Mouse (Mus musculus) G1E (cell line): ENCODE results near the gene Lrrc57. TPM values are rescaled to one million over a fixed set of nuclear protein-coding genes. Genes with fewer than 3 reads are reported as not detected.

Experiments
- ATAC-seq: 2 replicates; pipeline ENCODE4 v1.8.0; 2016; ENCODE audit warnings: mild to moderate bottlenecking; ENCODE audit not compliant: insufficient number of reproducible peaks, poor library complexity, low FRiP score, severe bottlenecking; ENCODE audit errors: extremely low read depth
- DNase-seq: peaks from one replicate; pipeline ENCODE4 v3.0.0; 2012; ENCODE audit warnings: low spot score
- H3K27me3 ChIP-seq: 2 replicates; pipeline ENCODE4 v1.6.1; 2012; ENCODE audit warnings: mild to moderate bottlenecking, low read length, inconsistent platforms; ENCODE audit not compliant: insufficient read depth
- H3K36me3 ChIP-seq: replicated peaks from 2 replicates; pipeline ENCODE3; 2012; ENCODE audit warnings: mild to moderate bottlenecking, inconsistent platforms
- H3K4me1 ChIP-seq: 2 replicates; pipeline ENCODE4 v1.6.1; 2012; ENCODE audit warnings: low read depth, low read length, inconsistent platforms, mixed read lengths; ENCODE audit not compliant: insufficient read depth
- H3K4me3 ChIP-seq: 2 replicates; pipeline ENCODE4 v1.5.1; 2012; ENCODE audit warnings: low read depth, mild to moderate bottlenecking, inconsistent platforms, low read length, moderate library complexity, mixed read lengths
- H3K9me3 ChIP-seq: replicated peaks from 2 replicates; pipeline ENCODE4 v1.6.1; 2012; ENCODE audit warnings: inconsistent platforms
- CTCF ChIP-seq: IDR thresholded peaks from 2 replicates; pipeline ENCODE4 v1.5.1; 2012; ENCODE audit warnings: low read depth, low read length, inconsistent platforms, mixed read lengths
- GATA1 ChIP-seq: IDR thresholded peaks from 2 replicates; pipeline ENCODE4 v1.6.1; 2012; ENCODE audit warnings: borderline replicate concordance, low read length, inconsistent platforms, mixed read lengths
- GATA2 ChIP-seq: IDR thresholded peaks from 2 replicates; pipeline ENCODE4 v1.6.1; 2012; ENCODE audit warnings: low read depth, low read length, inconsistent platforms, borderline replicate concordance
- POLR2AphosphoS5 ChIP-seq: IDR thresholded peaks from 2 replicates; pipeline ENCODE4 v1.6.1; 2012; ENCODE audit warnings: low read depth, low read length, inconsistent platforms; ENCODE audit not compliant: insufficient replicate concordance
- TAL1 ChIP-seq: conservative IDR thresholded peaks from 2 replicates; pipeline ENCODE4 v1.6.1; 2012; ENCODE audit warnings: low read depth, low read length, inconsistent platforms, mixed read lengths
- polyA plus RNA-seq: library from polyadenylated mRNA; stranded (reverse); fragments of >175 nt; gene quantifications from 2 replicates; pipeline ENCODE4 v1.2.3, GENCODE M21; 2012
- total RNA-seq, 2 experiments: library from RNA; stranded (forward) in 1 of 2; stranded (reverse) in 1 of 2; fragments of 200-1000 nt in 1 of 2; fragments of >200 nt in 1 of 2; fragmentation: Nextera tagmentation in 1 of 2; gene quantifications; 2 replicates each; pipeline ENCODE4 v1.2.3; 2014 to 2017

The Lrrc57 gene
- total and polyA plus RNA-seq, 3 experiments = 3.0 to 35.8 (median 27.8) TPM

GRCm38 (mm10) chr2:120606021-120606690, 3.2 kb downstream of the Lrrc57 start:
- no peak for ATAC-seq
- peaks cover 50% of the 10 kb centered on the region for H3K36me3 ChIP-seq
- peaks cover 23% of the 10 kb centered on the region for H3K4me1 ChIP-seq
- H3K4me3 ChIP-seq = no peak overlapping the region
- DNase-seq = no peak
- no peaks in the 10 kb centered on the region for H3K9me3 ChIP-seq
- TF ChIP-seq CTCF = peak; percentile 11; the same call in 1 of the 2 replicates
- no peak for TF ChIP-seq TAL1
- TF ChIP-seq GATA1 = no peak
- H3K27me3 ChIP-seq = no peaks in the 10 kb centered on the region

GRCm38 (mm10) chr2:120599506-120599905, 9.8 kb downstream of the Lrrc57 start:
- Histone ChIP-seq H3K27me3 (no peaks in the 10 kb centered on the region), H3K36me3 (peaks cover 84% of the 10 kb centered on the region), H3K4me1 (no peaks in the 10 kb centered on the region), H3K4me3 (no peak overlapping the region), H3K9me3 (no peaks in the 10 kb centered on the region)
- no peak for TF ChIP-seq CTCF
- no peak for TF ChIP-seq POLR2AphosphoS5
- DNase-seq = no peak
- ATAC-seq = no peak

GRCm38 (mm10) chr2:120597734-120598133, 11.6 kb downstream of the Lrrc57 start:
- Histone ChIP-seq H3K27me3 (no peaks in the 10 kb centered on the region), H3K4me1 (peaks cover 4% of the 10 kb centered on the region; the same call in 1 of the 2 replicates), H3K4me3 (no peak overlapping the region), H3K36me3 (peaks cover 82% of the 10 kb centered on the region), H3K9me3 (no peaks in the 10 kb centered on the region)
- ATAC-seq (no peak), DNase-seq (no peak)
- TF ChIP-seq GATA1 (no peak), TAL1 (no peak), GATA2 (no peak), CTCF (no peak), POLR2AphosphoS5 (no peak)

- Histone ChIP-seq H3K27me3 (no peaks in the 10 kb centered on the region), H3K4me3 (no peak overlapping the region), H3K36me3 (peaks cover 81% of the 10 kb centered on the region), H3K4me1 (peaks cover 4% of the 10 kb centered on the region; the same call in 1 of the 2 replicates), H3K9me3 (no peaks in the 10 kb centered on the region)
- no peak for DNase-seq
- no peak for ATAC-seq
- no peak for TF ChIP-seq GATA2
- no peak for TF ChIP-seq GATA1
- TF ChIP-seq TAL1 = no peak
- TF ChIP-seq CTCF = no peak
- TF ChIP-seq POLR2AphosphoS5 = no peak
These were observed 17.1 kb downstream of the Lrrc57 start for GRCm38 (mm10) chr2:120592227-120592626.

GRCm38 (mm10) chr2:120589759-120590158, 19.6 kb downstream of the Lrrc57 start:
- Histone ChIP-seq H3K4me3 (no peak overlapping the region), H3K27me3 (no peaks in the 10 kb centered on the region), H3K9me3 (no peaks in the 10 kb centered on the region), H3K4me1 (peaks cover 4% of the 10 kb centered on the region; the same call in 1 of the 2 replicates), H3K36me3 (peaks cover 81% of the 10 kb centered on the region)
- no peak for ATAC-seq
- TF ChIP-seq TAL1 = no peak
- TF ChIP-seq POLR2AphosphoS5 = no peak
- no peak for TF ChIP-seq GATA2
- no peak for TF ChIP-seq GATA1
- TF ChIP-seq CTCF = no peak
- no peak for DNase-seq

- Histone ChIP-seq H3K27me3 (no peaks in the 10 kb centered on the region), H3K9me3 (no peaks in the 10 kb centered on the region), H3K4me3 (no peak overlapping the region; the same call in 1 of the 2 replicates), H3K36me3 (peaks cover 33% of the 10 kb centered on the region), H3K4me1 (peaks cover 78% of the 10 kb centered on the region)
- DNase-seq (peak; percentile 23), ATAC-seq (peak; percentile 48; the same call in 1 of the 2 replicates)
- no peak for TF ChIP-seq TAL1
- no peak for TF ChIP-seq GATA2
- TF ChIP-seq CTCF = no peak
- TF ChIP-seq POLR2AphosphoS5 = no peak
- no peak for TF ChIP-seq GATA1
These were observed 31.0 kb downstream of the Lrrc57 start for GRCm38 (mm10) chr2:120578286-120578685.

- DNase-seq (no peak), ATAC-seq (no peak)
- no peak overlapping the region; the same call in 1 of the 2 replicates for H3K4me3 ChIP-seq
- no peaks in the 10 kb centered on the region for H3K27me3 ChIP-seq
- no peak for TF ChIP-seq TAL1
- TF ChIP-seq CTCF = no peak
- TF ChIP-seq POLR2AphosphoS5 = no peak
- TF ChIP-seq GATA2 = no peak
- TF ChIP-seq GATA1 = no peak
- H3K9me3 ChIP-seq = no peaks in the 10 kb centered on the region
- peaks cover 81% of the 10 kb centered on the region for H3K4me1 ChIP-seq
- H3K36me3 ChIP-seq = peaks cover 34% of the 10 kb centered on the region
These were observed 31.5 kb downstream of the Lrrc57 start for GRCm38 (mm10) chr2:120577799-120578198.
